Mouse (Mus musculus) bone marrow, adult 2 months (tissue): ENCODE results near the gene Dus3l.

Experiments
- CTCF ChIP-seq: fragments of 200-500 bp; IDR thresholded peaks from 2 replicates; pipeline ENCODE4 v1.5.1; 2011; ENCODE audit warnings: low read length, control low read depth; ENCODE audit not compliant: control insufficient read depth, insufficient read depth
- POLR2A ChIP-seq: fragments of 200-500 bp; IDR thresholded peaks from 2 replicates; pipeline ENCODE4 v1.6.1; 2011; ENCODE audit warnings: low read depth, mild to moderate bottlenecking, control low read depth, low read length, borderline replicate concordance; ENCODE audit not compliant: control insufficient read depth

- no peak for TF ChIP-seq POLR2A
- TF ChIP-seq CTCF = no peak
Observed at GRCm38 (mm10) chr17:56766631-56767405, 2.3 kb downstream of the Dus3l start.
